Mouse (Mus musculus) retina, adult 2 months (tissue): Measurements from ENCODE around the gene Olfr1438-ps1.
"Not testable (repeated sequence)": the region's sequence is repeated elsewhere in the genome, so short reads cannot be mapped to it uniquely, and the experiment has no call there.

ENCODE experiments used
- DNase-seq: peaks from one replicate; pipeline ENCODE4 v3.0.0-alpha.2; 2012; ENCODE audit warnings: low read depth, low spot score

The Olfr1438-ps1 gene

GRCm38 (mm10) chr19:12335810-12336209, at the start of gene Olfr1438-ps1:
Olfr1438-ps1 (minus strand) TSS chr19:12335910.
- no peak for DNase-seq

GRCm38 (mm10) chr19:12374465-12375025, 38.8 kb upstream of the Olfr1438-ps1 start:
- DNase-seq: no peak

- DNase-seq: no peak
Measured at GRCm38 (mm10) chr19:12373004-12373403, 37.3 kb upstream of the Olfr1438-ps1 start.

- no peak for DNase-seq
Measured at GRCm38 (mm10) chr19:12325001-12325400, 10.7 kb downstream of the Olfr1438-ps1 start, which contains the start of gene Olfr1437. Olfr1437 (minus strand) TSS chr19:12325101.

GRCm38 (mm10) chr19:12299030-12299429, 36.7 kb downstream of the Olfr1438-ps1 start, which contains the start of gene Olfr1436:
Olfr1436 (minus strand) TSS chr19:12299130.
- not testable (repeated sequence) for DNase-seq

GRCm38 (mm10) chr19:12292979-12293378, 42.7 kb downstream of the Olfr1438-ps1 start:
- no peak for DNase-seq

GRCm38 (mm10) chr19:12279554-12279953, 56.2 kb downstream of the Olfr1438-ps1 start, which contains the start of gene Olfr1434:
Olfr1434 (plus strand) TSS chr19:12279854.
- DNase-seq: no peak
